Comparison of ENCODE assay signal across 19 mouse cellular contexts in genomic region chr2:75713083-75713482, GRCm38 (mm10).
"Had no signal": no experiment of that assay in that cellular context is flagged by ENCODE, and none has a peak within 500 bp of the region (broad histone marks: within the 10 kb centered on the region; RNA-seq: fewer than 3 reads in every experiment).

No protein-coding gene starts in this region.

- H3K27ac ChIP-seq: midbrain, embryonic 10.5 days; midbrain, embryonic 13.5 days; midbrain, embryonic 15.5 days; neural tube, embryonic 13.5 days; neural tube, embryonic 15.5 days; stomach, embryonic 15.5 days; stomach, postnatal 0 days had no signal

- H3K4me3 ChIP-seq: midbrain, embryonic 10.5 days; midbrain, embryonic 13.5 days; midbrain, embryonic 15.5 days; myocyte; neural tube, embryonic 13.5 days; neural tube, embryonic 15.5 days; stomach, embryonic 15.5 days had no signal

- H3K4me2 ChIP-seq: lung, embryonic 14.5 days; midbrain, embryonic 13.5 days; midbrain, embryonic 15.5 days; neural tube, embryonic 13.5 days; neural tube, embryonic 15.5 days; stomach, embryonic 15.5 days had no signal

- H3K9me3 ChIP-seq: midbrain, embryonic 13.5 days; midbrain, embryonic 15.5 days; neural tube, embryonic 13.5 days; neural tube, embryonic 15.5 days; stomach, embryonic 15.5 days had no signal

- H3K9ac ChIP-seq: lung, embryonic 14.5 days; midbrain, embryonic 13.5 days; midbrain, embryonic 15.5 days; neural tube, embryonic 13.5 days; neural tube, embryonic 15.5 days; stomach, embryonic 15.5 days had no signal

- ATAC-seq: midbrain, embryonic 13.5 days; midbrain, embryonic 15.5 days had no signal

- H3K36me3 ChIP-seq: midbrain, embryonic 10.5 days; midbrain, embryonic 13.5 days; midbrain, embryonic 15.5 days; neural tube, embryonic 13.5 days; neural tube, embryonic 15.5 days; stomach, embryonic 15.5 days had no signal

- H3K27me3 ChIP-seq: midbrain, embryonic 13.5 days; midbrain, embryonic 15.5 days; neural tube, embryonic 13.5 days; neural tube, embryonic 15.5 days; stomach, embryonic 15.5 days had no signal

- DNase-seq: lung, adult 18-20 months; lung, embryonic 14.5 days; lung, postnatal 10 days; lung, postnatal 4 days; retina, postnatal 1 day; right cerebral cortex, adult 18-20 months; right cerebral cortex, postnatal 25 days; right cerebral cortex, postnatal 4 days; thymus, adult 2 months; thymus, postnatal 25 days; thymus, postnatal 4 days had no signal

- H3K4me1 ChIP-seq: midbrain, embryonic 13.5 days; midbrain, embryonic 15.5 days; neural tube, embryonic 13.5 days; neural tube, embryonic 15.5 days had no signal
